ENCODE assay signal across 7 mouse cellular contexts in genomic region chr7:127993341-127993977, GRCm38 (mm10). TPM values are rescaled to one million over a fixed set of nuclear protein-coding genes. Genes with fewer than 3 reads are reported as not detected.
A peak's percentile ranks its signal among the peaks of the same experiment; 100 is the strongest.
DNase-seq lines count a peak whose midpoint lies in the region; ATAC-seq lines count a peak whose summit lies in the region.

Gene Pycard, minus strand, starts transcription at chr7:127993867.

- H3K36me3 ChIP-seq in embryonic facial prominence, embryonic 10.5 days (replicated peaks), result peaks cover 43% of the 10 kb centered on the region
- H3K36me3 ChIP-seq in stomach, embryonic 14.5 days (ENCODE audit: control insufficient read depth, insufficient read depth, low read length), result peaks cover 14% of the 10 kb centered on the region

- H3K9me3 ChIP-seq in embryonic facial prominence, embryonic 10.5 days, result no peaks in the 10 kb centered on the region
- no peaks in the 10 kb centered on the region for H3K9me3 ChIP-seq in stomach, embryonic 14.5 days (ENCODE audit: control insufficient read depth, low read depth, low read length)

- intact Hi-C loops in heart, postnatal 14 days (cut with DNase I), result no loop called here

- 0 out of 2 replicates have a peak within 1 kb of the TSS, but pooled peaks have one; percentile 2 for H3K9ac ChIP-seq in stomach, embryonic 14.5 days (replicated peaks; ENCODE audit: low read depth, low read length)

- H3K4me1 ChIP-seq in embryonic facial prominence, embryonic 10.5 days, result peaks cover 19% of the 10 kb centered on the region
- no peaks in the 10 kb centered on the region for H3K4me1 ChIP-seq in stomach, embryonic 14.5 days (ENCODE audit: control insufficient read depth, insufficient read depth, low read length)

- 17% methylated on average over 18 of the region's 18 CpGs for WGBS in embryonic facial prominence, embryonic 10.5 days
- 7% methylated on average over 18 of the region's 18 CpGs for WGBS in stomach, embryonic 14.5 days

- peak within 1 kb of the TSS; percentile 45 for H3K4me2 ChIP-seq in stomach, embryonic 14.5 days (replicated peaks; ENCODE audit: low read depth, low read length)

- H3K27ac ChIP-seq in embryonic facial prominence, embryonic 10.5 days (replicated peaks), result peak within 1 kb of the TSS; percentile 19; the same call in 1 of the 2 replicates
- peak within 1 kb of the TSS; percentile 53; the same call in 1 of the 2 replicates for H3K27ac ChIP-seq in stomach, embryonic 14.5 days (ENCODE audit: low read length)

- peak within 1 kb of the TSS; percentile 39 for H3K4me3 ChIP-seq in embryonic facial prominence, embryonic 10.5 days
- H3K4me3 ChIP-seq in stomach, embryonic 14.5 days (ENCODE audit: low read depth, low read length), result peak within 1 kb of the TSS; percentile 23

- H3K27me3 ChIP-seq in embryonic facial prominence, embryonic 10.5 days (replicated peaks; ENCODE audit: low read depth, poor library complexity, severe bottlenecking), result no peaks in the 10 kb centered on the region
- H3K27me3 ChIP-seq in stomach, embryonic 14.5 days (ENCODE audit: control insufficient read depth, insufficient read depth, low read length), result no peaks in the 10 kb centered on the region

- peak; percentile 25 for DNase-seq in 3134 (ENCODE audit: extremely low read depth, insufficient read length, low spot score)
- DNase-seq in CD8-positive naive resting alpha-beta T cell, adult 2 months (ENCODE audit: low read depth in 2 of 2, low spot score in 2 of 2), result peak; percentile 70 to 72
- peak; percentile 38 for DNase-seq in embryonic facial prominence, embryonic 10.5 days (ENCODE audit: low spot score)
- DNase-seq in heart, postnatal 14 days, result peak; percentile 49 to 51
- peak; percentile 64 to 79 for DNase-seq in kidney, postnatal 4 days

- peak; percentile 67 for ATAC-seq in megakaryocyte-erythroid progenitor cell, adult 5-6 weeks (replicated peaks; ENCODE audit: low FRiP score, low TSS enrichment, poor library complexity, severe bottlenecking)
- ATAC-seq in stomach, embryonic 14.5 days (ENCODE audit: insufficient number of reproducible peaks, insufficient read depth, low FRiP score, low read depth), result peak; percentile 72

RNA-seq across cellular contexts. Expression of gene Pycard, which starts in this region (rescaled TPM):
- polyA plus RNA-seq in embryonic facial prominence, embryonic 10.5 days (2016; fragmentation: Nextera tagmentation; extraction: Ambion mirVana), result 5.8 and 6.2 TPM in 2 replicates
- 10 to 100 TPM in 1 of 2 experiments, 1 to 10 TPM in 1; 5.6 to 13.6 TPM for total RNA-seq in heart, postnatal 14 days (2021)
- 41.8 and 56.1 TPM in 2 replicates for total RNA-seq in megakaryocyte-erythroid progenitor cell, adult 5-6 weeks (2014; fragmentation: Nextera tagmentation)
- 10.2 and 10.6 TPM in 2 replicates for total RNA-seq in megakaryocyte-erythroid progenitor cell, adult 5-6 weeks (2017)
- polyA plus RNA-seq in stomach, embryonic 14.5 days (2014; fragmentation: Nextera tagmentation; extraction: Ambion mirVana), result 71.4 and 74.6 TPM in 2 replicates

Comparison
In these comparisons a context has a peak if more than half of its experiments do, and no peak if none do; other contexts are left out.
1. Peak in every context shown above with its lines: DNase-seq, ATAC-seq, H3K4me3 ChIP-seq and H3K27ac ChIP-seq.
2. RNA of gene Pycard (polyA plus RNA-seq): 71.4 to 74.6 TPM in stomach, embryonic 14.5 days; 5.8 to 6.2 TPM in embryonic facial prominence, embryonic 10.5 days; every median in the first group is over 10 times any median in the second.